In the genomic region with DNA sequence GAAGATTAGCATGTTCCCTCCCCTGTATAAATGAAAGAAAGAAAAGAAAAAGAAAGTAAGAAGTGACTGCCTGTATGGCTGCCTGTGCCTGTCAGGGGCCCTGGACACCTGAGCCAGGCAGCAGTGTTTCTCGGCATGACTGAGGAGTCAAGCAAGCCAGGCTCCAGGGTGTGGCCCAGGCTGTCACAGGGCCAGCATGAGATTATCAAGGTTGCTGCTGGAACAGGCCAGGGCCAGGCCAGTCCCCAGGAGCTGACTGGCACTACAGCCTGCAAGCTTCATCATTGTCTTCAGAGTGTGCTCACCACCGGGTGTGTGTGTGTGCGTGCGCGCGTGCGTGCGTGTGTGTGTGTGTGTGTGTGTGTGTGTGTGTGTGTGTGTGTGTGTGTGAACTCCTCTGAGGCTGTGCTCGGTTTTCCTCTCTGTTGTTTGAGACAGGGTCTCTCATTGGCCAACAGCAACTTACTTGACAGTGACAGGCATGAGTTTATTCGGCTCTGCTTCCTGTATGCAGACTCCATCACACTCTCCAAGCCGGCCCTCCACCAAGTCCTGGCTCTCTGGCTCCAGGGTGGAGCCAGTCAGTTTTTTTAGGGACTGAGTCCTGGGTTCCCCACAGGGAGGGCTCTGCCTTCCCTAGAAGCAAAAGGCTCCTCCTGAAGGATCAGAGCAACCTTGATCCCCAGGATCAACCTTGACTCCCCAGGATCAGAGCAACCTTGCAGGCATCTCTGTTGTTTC, we compare ENCODE assay signal across 9 mouse cellular contexts. TPM values are rescaled to one million over a fixed set of nuclear protein-coding genes. Genes with fewer than 3 reads are reported as not detected.
DNase-seq lines count a peak whose midpoint lies in the region; ATAC-seq and TF ChIP-seq lines count a peak whose summit lies in the region.
"Had no signal": no experiment of that assay in that cellular context is flagged by ENCODE, and none has a peak within 500 bp of the region (broad histone marks: within the 10 kb centered on the region; RNA-seq: fewer than 3 reads in every experiment).

No protein-coding gene starts in this region.

- TF ChIP-seq CTCF in kidney, adult 2 months (conservative IDR thresholded peaks at IDR 0.05; ENCODE audit: insufficient read depth, insufficient read length, low read depth, low read length): no peak
- TF ChIP-seq CTCF in thymus, adult 2 months (IDR thresholded peaks at IDR 0.05; ENCODE audit: borderline replicate concordance, control insufficient read depth, extremely low read depth, insufficient read depth, low read length, poor library complexity): no peak

- H3K27me3 ChIP-seq in kidney, adult 2 months (replicated peaks; ENCODE audit: control insufficient read depth, insufficient read depth, low read length): no peaks in the 10 kb centered on the region
- no peaks in the 10 kb centered on the region for H3K27me3 ChIP-seq in heart, embryonic 12.5 days (replicated peaks)
- no peaks in the 10 kb centered on the region for H3K27me3 ChIP-seq in liver, embryonic 15.5 days
- no peaks in the 10 kb centered on the region for H3K27me3 ChIP-seq in thymus, adult 2 months (ENCODE audit: control insufficient read depth, insufficient read depth, low read length)
- H3K27me3 ChIP-seq: Patski had no signal

- no peaks in the 10 kb centered on the region for H3K9me3 ChIP-seq in heart, embryonic 12.5 days (replicated peaks)
- no peaks in the 10 kb centered on the region for H3K9me3 ChIP-seq in liver, embryonic 15.5 days (replicated peaks)

- H3K9ac ChIP-seq in heart, embryonic 12.5 days: peak overlapping the region; percentile 49
- H3K9ac ChIP-seq in liver, embryonic 15.5 days: peak overlapping the region; percentile 35; the same call in 1 of the 2 replicates

- 61% methylated on average over 11 of the region's 11 CpGs for WGBS in kidney, adult 2 months
- WGBS in heart, embryonic 12.5 days: 51% methylated on average over 11 of the region's 11 CpGs
- 56% methylated on average over 11 of the region's 11 CpGs for WGBS in liver, embryonic 15.5 days (ENCODE audit: insufficient replicate concordance)
- WGBS in thymus, adult 2 months: 77% methylated on average over 11 of the region's 11 CpGs

- peak; percentile 58 for ATAC-seq in heart, embryonic 12.5 days (ENCODE audit: insufficient number of reproducible peaks, low FRiP score)
- ATAC-seq in liver, embryonic 15.5 days (ENCODE audit: insufficient read depth): peak; percentile 55
- ATAC-seq: Patski had no signal

- H3K4me3 ChIP-seq in kidney, adult 2 months (ENCODE audit: insufficient read depth, low read depth, low read length): no peak overlapping the region
- H3K4me3 ChIP-seq in heart, embryonic 12.5 days: no peak overlapping the region
- no peak overlapping the region for H3K4me3 ChIP-seq in liver, embryonic 15.5 days (replicated peaks)
- no peak overlapping the region for H3K4me3 ChIP-seq in thymus, adult 2 months (ENCODE audit: control insufficient read depth, insufficient read depth, low read length)

- H3K27ac ChIP-seq in kidney, adult 2 months (ENCODE audit: insufficient read depth, low read depth, low read length): no peak overlapping the region
- peak overlapping the region; percentile 45 for H3K27ac ChIP-seq in heart, embryonic 12.5 days (ENCODE audit: poor library complexity, severe bottlenecking)
- H3K27ac ChIP-seq in liver, embryonic 15.5 days (replicated peaks): peak overlapping the region; percentile 76
- H3K27ac ChIP-seq in thymus, adult 2 months (ENCODE audit: control insufficient read depth, insufficient read depth, low read length): no peak overlapping the region

- peaks cover 26% of the 10 kb centered on the region for H3K4me1 ChIP-seq in kidney, adult 2 months (ENCODE audit: control insufficient read depth, insufficient read depth, low read length)
- peaks cover 66% of the 10 kb centered on the region for H3K4me1 ChIP-seq in heart, embryonic 12.5 days (replicated peaks)
- H3K4me1 ChIP-seq in liver, embryonic 15.5 days (replicated peaks): peaks cover 81% of the 10 kb centered on the region
- peaks cover 52% of the 10 kb centered on the region for H3K4me1 ChIP-seq in thymus, adult 2 months (replicated peaks; ENCODE audit: control insufficient read depth, insufficient read depth, low read length)

- 0 out of 2 replicates have a peak overlapping the region, but pooled peaks have one; percentile 2 for H3K4me2 ChIP-seq in heart, embryonic 12.5 days
- peak overlapping the region; percentile 50 for H3K4me2 ChIP-seq in liver, embryonic 15.5 days

- H3K36me3 ChIP-seq in kidney, adult 2 months (ENCODE audit: control insufficient read depth, insufficient read depth, low read length): no peaks in the 10 kb centered on the region
- peaks cover 5% of the 10 kb centered on the region for H3K36me3 ChIP-seq in heart, embryonic 12.5 days
- H3K36me3 ChIP-seq in liver, embryonic 15.5 days (replicated peaks): peaks cover 8% of the 10 kb centered on the region; the same call in 1 of the 2 replicates
- H3K36me3 ChIP-seq in thymus, adult 2 months (ENCODE audit: control insufficient read depth, insufficient read depth, low read length): peaks cover 3% of the 10 kb centered on the region; the same call in 1 of the 2 replicates

- peak; percentile 34 for DNase-seq in kidney, adult 2 months
- DNase-seq in kidney, adult 8-10 months: no peak
- peak; percentile 78 for DNase-seq in adrenal gland, adult 8-10 months
- DNase-seq in cerebellum, postnatal 25 days: no peak
- no peak for DNase-seq in embryo, embryonic 9.5 days (ENCODE audit: extremely low spot score)
- no peak for DNase-seq in thymus, adult 2 months

- no peak for TF ChIP-seq POLR2A in kidney, adult 2 months (IDR thresholded peaks at IDR 0.05; ENCODE audit: low read depth, low read length)
- no peak for TF ChIP-seq POLR2A in thymus, adult 2 months (IDR thresholded peaks at IDR 0.05; ENCODE audit: control insufficient read depth, extremely low read depth, insufficient read depth, low read length, poor library complexity)

RNA-seq across cellular contexts. Expression of a gene that starts 18.8 kb away (rescaled TPM):
- 37.4 and 45.6 TPM in 2 replicates for polyA plus RNA-seq in kidney, adult 2 months (2012; rRNA removed)
- total RNA-seq in adrenal gland, adult 8-10 months (2022): 10 to 100 TPM; 18.4 to 36.8 (median 26.5) TPM
- polyA plus RNA-seq in heart, embryonic 12.5 days (2016; fragmentation: Nextera tagmentation; extraction: Ambion mirVana): 7.3 and 9.9 TPM in 2 replicates
- polyA plus RNA-seq in liver, embryonic 15.5 days (2015; fragmentation: Nextera tagmentation; extraction: Ambion mirVana): 4.2 and 5.6 TPM in 2 replicates
- polyA plus RNA-seq in thymus, adult 2 months (2012; rRNA removed): 75.2 and 87.1 TPM in 2 replicates

RNA-seq across cellular contexts. Expression of a gene that starts 43.7 kb away (rescaled TPM):
- 11.6 and 12.4 TPM in 2 replicates for polyA plus RNA-seq in kidney, adult 2 months (2012; rRNA removed)
- total RNA-seq in adrenal gland, adult 8-10 months (2022): 10 to 100 TPM; 24.8 to 30.9 (median 28.3) TPM
- 5.8 and 7.2 TPM in 2 replicates for polyA plus RNA-seq in heart, embryonic 12.5 days (2016; fragmentation: Nextera tagmentation; extraction: Ambion mirVana)
- 2.0 and 2.1 TPM in 2 replicates for polyA plus RNA-seq in liver, embryonic 15.5 days (2015; fragmentation: Nextera tagmentation; extraction: Ambion mirVana)
- polyA plus RNA-seq in thymus, adult 2 months (2012; rRNA removed): 27.9 and 33.7 TPM in 2 replicates

Comparison
In these comparisons a context has a peak if more than half of its experiments do, and no peak if none do; other contexts are left out.
1. DNase-seq: peak in kidney, adult 2 months (single experiment) and adrenal gland, adult 8-10 months (single experiment); none in kidney, adult 8-10 months (0 of 2), cerebellum, postnatal 25 days (0 of 2), embryo, embryonic 9.5 days (single experiment) and thymus, adult 2 months (single experiment).
2. H3K27ac ChIP-seq: peak in heart, embryonic 12.5 days (single experiment) and liver, embryonic 15.5 days (single experiment); none in kidney, adult 2 months (single experiment) and thymus, adult 2 months (single experiment).